Mouse (Mus musculus) erythroblast, embryonic 14.5 days (primary cell): Measurements from ENCODE around the gene Ak4. TPM values are rescaled to one million over a fixed set of nuclear protein-coding genes. Genes with fewer than 3 reads are reported as not detected.
A peak's percentile ranks its signal among the peaks of the same experiment; 100 is the strongest.

Experiments
- H3K27me3 ChIP-seq: 2 replicates; pipeline ENCODE4 v1.6.1; 2012; ENCODE audit warnings: inconsistent platforms; ENCODE audit not compliant: control insufficient read depth
- H3K36me3 ChIP-seq: 2 replicates; pipeline ENCODE4 v1.6.1; 2012; ENCODE audit warnings: mild to moderate bottlenecking, inconsistent platforms; ENCODE audit not compliant: control insufficient read depth
- H3K4me1 ChIP-seq: 2 replicates; pipeline ENCODE4 v1.6.1; 2012; ENCODE audit warnings: inconsistent platforms; ENCODE audit not compliant: control insufficient read depth
- H3K4me3 ChIP-seq: replicated peaks from 2 replicates; pipeline ENCODE3; 2012; ENCODE audit warnings: moderate library complexity, mild to moderate bottlenecking, inconsistent platforms
- H3K9me3 ChIP-seq: 2 replicates; pipeline ENCODE4 v1.6.1; 2012; ENCODE audit warnings: low read length, inconsistent platforms, mixed read lengths; ENCODE audit not compliant: control insufficient read depth
- GATA1 ChIP-seq: IDR thresholded peaks from 2 replicates; pipeline ENCODE4 v1.6.1; 2012; ENCODE audit warnings: low read length, inconsistent platforms, mixed read lengths
- TAL1 ChIP-seq: IDR thresholded peaks from 3 replicates; pipeline ENCODE4 v1.6.1; 2012; ENCODE audit warnings: low read length, inconsistent platforms, mixed read lengths
- polyA plus RNA-seq: library from polyadenylated mRNA; stranded (reverse); fragments of >175 nt; gene quantifications from 2 replicates; pipeline ENCODE4 v1.2.3, GENCODE M21; 2012

The Ak4 gene
- polyA plus RNA-seq, 1 experiment: 0.16 TPM

GRCm38 (mm10) chr4:101416966-101417365, 2.1 kb upstream of the Ak4 start:
- peaks cover 28% of the 10 kb centered on the region for H3K27me3 ChIP-seq
- no peaks in the 10 kb centered on the region for H3K9me3 ChIP-seq
- no peak overlapping the region for H3K4me3 ChIP-seq
- TF ChIP-seq TAL1 (no peak), GATA1 (no peak)
- H3K36me3 ChIP-seq: no peaks in the 10 kb centered on the region
- H3K4me1 ChIP-seq: peaks cover 11% of the 10 kb centered on the region

DNA sequence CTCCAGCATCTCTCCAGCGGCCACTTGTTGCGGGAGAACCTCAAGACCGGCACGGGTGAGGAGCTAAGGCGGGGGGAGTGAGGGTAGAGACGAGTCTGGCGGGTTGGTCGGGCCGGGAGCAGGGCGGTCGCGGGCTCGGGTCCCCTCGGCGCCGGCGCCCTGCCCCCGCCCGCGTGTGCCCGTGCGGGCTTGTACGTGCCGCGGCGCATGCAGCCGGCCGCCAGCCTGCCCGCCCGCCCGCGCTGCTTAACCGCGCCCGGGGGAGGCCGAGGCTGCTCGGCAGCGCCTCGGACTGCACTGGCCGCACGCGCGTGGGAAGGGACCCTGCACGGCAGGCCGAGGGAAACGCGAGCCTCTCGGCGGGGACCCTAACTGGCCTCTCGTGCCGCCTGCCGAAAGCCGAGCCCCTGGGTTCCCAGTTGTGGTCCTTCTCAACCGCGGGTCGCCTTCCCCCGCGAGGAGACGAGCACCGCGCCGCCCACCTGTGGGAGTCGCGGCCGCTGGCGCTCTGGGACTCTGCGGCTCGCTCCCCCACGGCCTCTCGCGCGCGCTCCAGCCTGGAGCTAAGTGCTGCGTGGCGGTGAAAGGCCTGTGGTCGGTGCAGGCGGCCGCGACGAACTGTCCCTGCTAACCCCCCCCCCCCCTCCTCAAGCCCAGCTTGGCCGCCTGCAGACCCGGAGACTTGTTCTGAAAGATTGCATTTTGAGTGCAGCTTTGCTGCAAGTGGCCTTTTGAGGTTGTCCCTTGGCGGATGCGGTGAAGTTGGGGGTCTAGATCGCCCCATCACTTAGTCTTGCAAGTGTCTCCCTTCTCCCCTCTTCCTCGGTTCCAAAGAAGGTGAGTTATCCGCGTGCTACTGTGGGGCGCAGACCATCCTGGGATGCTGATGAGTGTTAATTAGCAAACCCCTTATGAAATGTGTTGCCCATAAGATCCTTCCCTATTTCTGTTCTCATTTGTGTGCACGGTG, 1.1 kb downstream of the Ak4 start:
- Histone ChIP-seq H3K4me1 (peaks cover 11% of the 10 kb centered on the region), H3K4me3 (peak overlapping the region; percentile 61), H3K27me3 (peaks cover 28% of the 10 kb centered on the region), H3K36me3 (no peaks in the 10 kb centered on the region; the same call in 1 of the 2 replicates), H3K9me3 (no peaks in the 10 kb centered on the region)
- TF ChIP-seq TAL1: no peak
- no peak for TF ChIP-seq GATA1

- no peaks in the 10 kb centered on the region; the same call in 1 of the 2 replicates for H3K36me3 ChIP-seq
- H3K4me3 ChIP-seq: no peak overlapping the region
- peaks cover 11% of the 10 kb centered on the region for H3K4me1 ChIP-seq
- H3K27me3 ChIP-seq: peaks cover 28% of the 10 kb centered on the region
- TF ChIP-seq GATA1: no peak
- no peak for TF ChIP-seq TAL1
- H3K9me3 ChIP-seq: no peaks in the 10 kb centered on the region
These were observed 3.9 kb downstream of the Ak4 start for GRCm38 (mm10) chr4:101422996-101423395.

- no peak overlapping the region for H3K4me3 ChIP-seq
- no peaks in the 10 kb centered on the region for H3K9me3 ChIP-seq
- peaks cover 11% of the 10 kb centered on the region for H3K4me1 ChIP-seq
- peaks cover 25% of the 10 kb centered on the region for H3K27me3 ChIP-seq
- no peaks in the 10 kb centered on the region; the same call in 1 of the 2 replicates for H3K36me3 ChIP-seq
- TF ChIP-seq GATA1: no peak
- no peak for TF ChIP-seq TAL1
These were observed 4.5 kb downstream of the Ak4 start for GRCm38 (mm10) chr4:101423571-101423970.

GRCm38 (mm10) chr4:101424495-101424894, 5.4 kb downstream of the Ak4 start:
- Histone ChIP-seq H3K4me3 (no peak overlapping the region), H3K36me3 (no peaks in the 10 kb centered on the region; the same call in 1 of the 2 replicates)

DNA sequence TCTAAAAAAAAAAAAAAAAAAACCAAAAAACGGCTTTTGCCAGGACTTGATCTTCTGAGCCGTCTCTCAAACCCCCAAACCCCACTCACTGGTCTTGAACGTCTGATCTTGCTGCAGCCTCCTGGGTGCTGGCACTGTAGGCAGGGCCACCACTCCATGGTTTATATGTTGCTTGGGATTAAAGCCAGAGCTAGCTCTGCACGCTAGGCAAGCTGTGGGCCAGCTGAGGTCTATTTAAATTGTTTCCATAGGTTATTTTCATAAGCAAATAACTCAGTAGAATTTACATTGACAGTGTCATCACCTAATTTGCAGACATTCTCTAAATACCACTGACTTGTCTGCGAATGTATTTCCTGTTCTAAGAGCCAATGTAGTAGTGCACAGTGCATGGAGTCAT, 6.0 kb downstream of the Ak4 start:
- TF ChIP-seq TAL1 (no peak), GATA1 (no peak)
- H3K9me3 ChIP-seq: no peaks in the 10 kb centered on the region
- H3K4me1 ChIP-seq: peaks cover 1% of the 10 kb centered on the region

More at GRCm38 (mm10) chr4:101424495-101424894, 5.4 kb downstream of the Ak4 start:
- Histone ChIP-seq H3K27me3 (peaks cover 17% of the 10 kb centered on the region), H3K4me1 (peaks cover 6% of the 10 kb centered on the region), H3K9me3 (no peaks in the 10 kb centered on the region)
- TF ChIP-seq GATA1 (no peak), TAL1 (no peak)

GRCm38 (mm10) chr4:101425666-101426065, 6.6 kb downstream of the Ak4 start:
- TF ChIP-seq GATA1 (no peak), TAL1 (no peak)
- no peak overlapping the region for H3K4me3 ChIP-seq
- H3K27me3 ChIP-seq: peaks cover 5% of the 10 kb centered on the region
- H3K36me3 ChIP-seq: no peaks in the 10 kb centered on the region; the same call in 1 of the 2 replicates
- no peaks in the 10 kb centered on the region; the same call in 1 of the 2 replicates for H3K4me1 ChIP-seq
- H3K9me3 ChIP-seq: no peaks in the 10 kb centered on the region

More for the DNA sequence above, 6.0 kb downstream of the Ak4 start:
- Histone ChIP-seq H3K36me3 (no peaks in the 10 kb centered on the region; the same call in 1 of the 2 replicates), H3K27me3 (peaks cover 11% of the 10 kb centered on the region), H3K4me3 (no peak overlapping the region)

GRCm38 (mm10) chr4:101426566-101426965, 7.5 kb downstream of the Ak4 start:
- Histone ChIP-seq H3K27me3 (peaks cover 2% of the 10 kb centered on the region; the same call in 1 of the 2 replicates), H3K36me3 (no peaks in the 10 kb centered on the region; the same call in 1 of the 2 replicates), H3K4me1 (no peaks in the 10 kb centered on the region; the same call in 1 of the 2 replicates), H3K9me3 (no peaks in the 10 kb centered on the region), H3K4me3 (no peak overlapping the region)
- TF ChIP-seq GATA1 (no peak), TAL1 (no peak)
